Mouse (Mus musculus) limb, embryonic 11.5 days (tissue): ENCODE data around the gene Naif1. TPM values are rescaled to one million over a fixed set of nuclear protein-coding genes. Genes with fewer than 3 reads are reported as not detected.
"Not testable (repeated sequence)": the region's sequence is repeated elsewhere in the genome, so short reads cannot be mapped to it uniquely, and the experiment has no call there.

ENCODE experiments used
- ATAC-seq: fragments of 200-750 bp; cut with Nextera tagmentation; 2 replicates; pipeline ENCODE4 v1.8.0; 2017; ENCODE audit warnings: low read depth; ENCODE audit not compliant: insufficient number of reproducible peaks, low FRiP score, low TSS enrichment
- DNase-seq: peaks from one replicate; pipeline ENCODE4 v3.0.0-alpha.2; 2015; ENCODE audit warnings: low spot score
- H3K27ac ChIP-seq: fragments of 300-500 bp; sonication (generic); replicated peaks from 2 replicates; pipeline ENCODE4 v1.5.1; 2014; ENCODE audit warnings: low read depth, mild to moderate bottlenecking, low read length
- H3K27me3 ChIP-seq: fragments of 300-500 bp; sonication (generic); 2 replicates; pipeline ENCODE4 v1.6.1; 2014; ENCODE audit warnings: mild to moderate bottlenecking, low read length, mixed read lengths; ENCODE audit not compliant: control insufficient read depth, insufficient read depth
- H3K36me3 ChIP-seq: fragments of 300-500 bp; sonication (generic); 2 replicates; pipeline ENCODE4 v1.6.1; 2014; ENCODE audit warnings: mild to moderate bottlenecking, low read length, moderate library complexity, mixed read lengths; ENCODE audit not compliant: control insufficient read depth, insufficient read depth
- H3K4me1 ChIP-seq: fragments of 300-500 bp; sonication (generic); 2 replicates; pipeline ENCODE4 v1.6.1; 2014; ENCODE audit warnings: low read length, mixed read lengths; ENCODE audit not compliant: control insufficient read depth, insufficient read depth
- H3K4me2 ChIP-seq: fragments of 300-500 bp; sonication (generic); 2 replicates; pipeline ENCODE4 v1.6.1; 2014; ENCODE audit warnings: low read depth, mild to moderate bottlenecking, moderate library complexity; ENCODE audit not compliant: severe bottlenecking
- H3K4me3 ChIP-seq: fragments of 300-500 bp; sonication (generic); 2 replicates; pipeline ENCODE4 v1.5.1; 2014; ENCODE audit warnings: low read depth, low read length
- H3K9ac ChIP-seq: fragments of 300-500 bp; sonication (generic); 2 replicates; pipeline ENCODE4 v1.6.1; 2014; ENCODE audit warnings: mild to moderate bottlenecking, low read length
- H3K9me3 ChIP-seq: fragments of 300-500 bp; sonication (generic); 2 replicates; pipeline ENCODE4 v1.6.1; 2016; ENCODE audit warnings: low read length; ENCODE audit not compliant: control insufficient read depth
- WGBS: fragments of 180-500 bp; shearing (Covaris S2); extraction: QIAGEN DNeasy Blood & Tissue Kit; methylation state at CpG from one replicate; pipeline ENCODE4 v1.1.7; 2014; 5-methylcytosine and 5-hydroxymethylcytosine counted together
- polyA plus RNA-seq: library from polyadenylated mRNA; unstranded; fragments of >200 nt; fragmentation: Nextera tagmentation; extraction: Ambion mirVana; gene quantifications from 2 replicates; pipeline ENCODE4 v1.2.1, GENCODE M21; 2014

Gene Naif1
- polyA plus RNA-seq, 1 experiment from 2014 or later = 5.6 TPM

- H3K9ac ChIP-seq, DNase-seq, H3K4me3 ChIP-seq, H3K9me3 ChIP-seq, H3K4me1 ChIP-seq, H3K4me2 ChIP-seq, H3K36me3 ChIP-seq, ATAC-seq, H3K27me3 ChIP-seq, H3K27ac ChIP-seq: not testable (repeated sequence)
- WGBS = 97% methylated on average over 4 of the region's 9 CpGs
These were observed 25.1 kb downstream of the Naif1 start for GRCm38 (mm10) chr2:32475361-32475760.

- Histone ChIP-seq H3K27ac (no peak overlapping the region), H3K4me2 (no peak overlapping the region), H3K27me3 (no peaks in the 10 kb centered on the region), H3K36me3 (no peaks in the 10 kb centered on the region), H3K4me3 (no peak overlapping the region), H3K9me3 (no peaks in the 10 kb centered on the region), H3K4me1 (peaks cover 5% of the 10 kb centered on the region; the same call in 1 of the 2 replicates), H3K9ac (no peak overlapping the region)
- WGBS = 92% methylated on average over 8 of the region's 8 CpGs
- DNase-seq (no peak), ATAC-seq (no peak)
These were observed 32.1 kb downstream of the Naif1 start for GRCm38 (mm10) chr2:32482351-32482750.

GRCm38 (mm10) chr2:32483179-32483875 lies 33.1 kb downstream of the Naif1 start:
- no peak for ATAC-seq

GRCm38 (mm10) chr2:32484933-32485332 lies 34.7 kb downstream of the Naif1 start:
- H3K9me3 ChIP-seq = no peaks in the 10 kb centered on the region
- H3K27me3 ChIP-seq = no peaks in the 10 kb centered on the region
- ATAC-seq (no peak), DNase-seq (no peak)
- H3K27ac ChIP-seq = no peak overlapping the region
- H3K4me3 ChIP-seq = no peak overlapping the region
- peaks cover 5% of the 10 kb centered on the region; the same call in 1 of the 2 replicates for H3K4me1 ChIP-seq
- 72% methylated on average over 6 of the region's 6 CpGs for WGBS
- no peaks in the 10 kb centered on the region for H3K36me3 ChIP-seq
- H3K9ac ChIP-seq = no peak overlapping the region
- H3K4me2 ChIP-seq = no peak overlapping the region

More at GRCm38 (mm10) chr2:32483179-32483875, 33.1 kb downstream of the Naif1 start:
- Histone ChIP-seq H3K9ac (no peak overlapping the region), H3K4me1 (peaks cover 5% of the 10 kb centered on the region; the same call in 1 of the 2 replicates), H3K36me3 (no peaks in the 10 kb centered on the region), H3K27ac (no peak overlapping the region), H3K9me3 (no peaks in the 10 kb centered on the region), H3K4me3 (no peak overlapping the region), H3K27me3 (no peaks in the 10 kb centered on the region), H3K4me2 (no peak overlapping the region)
- 73% methylated on average over 9 of the region's 9 CpGs for WGBS
- DNase-seq = peak; percentile 45

GRCm38 (mm10) chr2:32485751-32486150 lies 35.5 kb downstream of the Naif1 start:
- 93% methylated on average over 4 of the region's 4 CpGs for WGBS
- H3K27me3 ChIP-seq = no peaks in the 10 kb centered on the region

GRCm38 (mm10) chr2:32486155-32486554 lies 35.9 kb downstream of the Naif1 start:
- 91% methylated on average over 9 of the region's 9 CpGs for WGBS
- Histone ChIP-seq H3K27ac (no peak overlapping the region), H3K36me3 (no peaks in the 10 kb centered on the region), H3K27me3 (no peaks in the 10 kb centered on the region), H3K9ac (no peak overlapping the region), H3K4me2 (no peak overlapping the region), H3K4me3 (no peak overlapping the region), H3K4me1 (peaks cover 5% of the 10 kb centered on the region; the same call in 1 of the 2 replicates), H3K9me3 (no peaks in the 10 kb centered on the region)
- DNase-seq (no peak), ATAC-seq (no peak)

More at GRCm38 (mm10) chr2:32485751-32486150, 35.5 kb downstream of the Naif1 start:
- Histone ChIP-seq H3K27ac (no peak overlapping the region), H3K4me3 (no peak overlapping the region), H3K36me3 (no peaks in the 10 kb centered on the region), H3K4me2 (no peak overlapping the region), H3K9me3 (no peaks in the 10 kb centered on the region), H3K9ac (no peak overlapping the region), H3K4me1 (peaks cover 5% of the 10 kb centered on the region; the same call in 1 of the 2 replicates)
- DNase-seq (no peak), ATAC-seq (no peak)

GRCm38 (mm10) chr2:32487124-32487623 lies 36.9 kb downstream of the Naif1 start:
- ATAC-seq (peak; percentile 54; the same call in 1 of the 2 replicates), DNase-seq (peak; percentile 98)
- Histone ChIP-seq H3K9me3 (no peaks in the 10 kb centered on the region), H3K4me1 (peaks cover 5% of the 10 kb centered on the region; the same call in 1 of the 2 replicates), H3K4me3 (no peak overlapping the region), H3K4me2 (no peak overlapping the region), H3K36me3 (no peaks in the 10 kb centered on the region), H3K27ac (no peak overlapping the region), H3K27me3 (no peaks in the 10 kb centered on the region), H3K9ac (no peak overlapping the region)
- 6% methylated on average over 6 of the region's 6 CpGs for WGBS

- peak; percentile 86 for DNase-seq
- no peaks in the 10 kb centered on the region for H3K27me3 ChIP-seq
- H3K4me3 ChIP-seq = no peak overlapping the region
- no peaks in the 10 kb centered on the region for H3K9me3 ChIP-seq
- ATAC-seq = no peak
- no peaks in the 10 kb centered on the region for H3K36me3 ChIP-seq
- H3K9ac ChIP-seq = no peak overlapping the region
- 4% methylated on average over 5 of the region's 5 CpGs for WGBS
- H3K4me1 ChIP-seq = no peaks in the 10 kb centered on the region
- no peak overlapping the region for H3K27ac ChIP-seq
- H3K4me2 ChIP-seq = no peak overlapping the region
These were observed 38.4 kb downstream of the Naif1 start for GRCm38 (mm10) chr2:32488679-32489078.
